Mouse (Mus musculus): ENCODE measurements around the gene Pacrg.
A peak's percentile ranks its signal among the peaks of the same experiment; 100 is the strongest.

Gene Pacrg

GRCm38 (mm10) chr17:10840148-10840707 lies at the start of gene Pacrg, which contains the start of gene Prkn:
TSS of gene Pacrg (minus strand) at chr17:10840311.
TSS of gene Prkn (plus strand) at chr17:10840384.
- DNase-seq (ENCODE audit: low spot score in 2 of 2): peak; percentile 98

GRCm38 (mm10) chr17:10887924-10888323 lies 47.8 kb upstream of the Pacrg start:
- DNase-seq (ENCODE audit: low spot score in 2 of 2): no peak

- DNase-seq (ENCODE audit: low spot score in 2 of 2): no peak
Observed at GRCm38 (mm10) chr17:10882260-10882659, 42.1 kb upstream of the Pacrg start.

- DNase-seq (ENCODE audit: low spot score in 2 of 2): no peak
Observed at GRCm38 (mm10) chr17:10878986-10879385, 38.9 kb upstream of the Pacrg start.

GRCm38 (mm10) chr17:10874208-10875187 lies 34.4 kb upstream of the Pacrg start:
- no peak for DNase-seq (ENCODE audit: low spot score in 2 of 2)

- DNase-seq (ENCODE audit: low spot score in 2 of 2): no peak
Observed at GRCm38 (mm10) chr17:10854207-10854606, 14.1 kb upstream of the Pacrg start.

GRCm38 (mm10) chr17:10840731-10841201 lies 655 bp upstream of the Pacrg start:
- DNase-seq (ENCODE audit: low spot score in 2 of 2): peak; percentile 56 to 59

- no peak for DNase-seq (ENCODE audit: low spot score in 2 of 2)
Observed at GRCm38 (mm10) chr17:10818971-10819370, 21.1 kb downstream of the Pacrg start.

GRCm38 (mm10) chr17:10808571-10808970 lies 31.5 kb downstream of the Pacrg start:
- no peak for DNase-seq (ENCODE audit: low spot score in 2 of 2)

- no peak for DNase-seq (ENCODE audit: low spot score in 2 of 2)
Observed at GRCm38 (mm10) chr17:10807261-10807998, 32.7 kb downstream of the Pacrg start.

GRCm38 (mm10) chr17:10806692-10807091 lies 33.4 kb downstream of the Pacrg start:
- no peak for DNase-seq (ENCODE audit: low spot score in 2 of 2)

- DNase-seq (ENCODE audit: low spot score in 2 of 2): no peak
Observed at GRCm38 (mm10) chr17:10791661-10792060, 48.5 kb downstream of the Pacrg start.

GRCm38 (mm10) chr17:10784401-10784920 lies 55.6 kb downstream of the Pacrg start:
- no peak for DNase-seq (ENCODE audit: low spot score in 2 of 2)

- DNase-seq (ENCODE audit: low spot score in 2 of 2): no peak
Observed at GRCm38 (mm10) chr17:10776503-10776902, 63.6 kb downstream of the Pacrg start.

GRCm38 (mm10) chr17:10774468-10774867 lies 65.6 kb downstream of the Pacrg start:
- no peak for DNase-seq (ENCODE audit: low spot score in 2 of 2)

- DNase-seq (ENCODE audit: low spot score in 2 of 2): no peak
Observed at GRCm38 (mm10) chr17:10772207-10772606, 67.9 kb downstream of the Pacrg start.

GRCm38 (mm10) chr17:10769873-10770272 lies 70.2 kb downstream of the Pacrg start:
- no peak for DNase-seq (ENCODE audit: low spot score in 2 of 2)

- no peak for DNase-seq (ENCODE audit: low spot score in 2 of 2)
Observed at GRCm38 (mm10) chr17:10766735-10767406, 73.2 kb downstream of the Pacrg start.

GRCm38 (mm10) chr17:10764343-10764742 lies 75.8 kb downstream of the Pacrg start:
- no peak for DNase-seq (ENCODE audit: low spot score in 2 of 2)

- DNase-seq (ENCODE audit: low spot score in 2 of 2): no peak
Observed at GRCm38 (mm10) chr17:10757455-10757854, 82.7 kb downstream of the Pacrg start.

All from natural killer cell, adult 2 months (primary cell).